Mouse (Mus musculus) CH12.LX (cell line): ENCODE measurements around the gene P4ha2. TPM values are rescaled to one million over a fixed set of nuclear protein-coding genes. Genes with fewer than 3 reads are reported as not detected.

Experiments used
- DNase-seq: peaks from one replicate; pipeline ENCODE4 v3.0.0-alpha.2; 2013; ENCODE audit errors: extremely low read depth
- H3K27ac ChIP-seq: 2 replicates; pipeline ENCODE4 v1.5.1; 2012; ENCODE audit warnings: low read depth, mild to moderate bottlenecking, control low read depth, moderate library complexity; ENCODE audit not compliant: insufficient read depth
- H3K27me3 ChIP-seq: replicated peaks from 2 replicates; pipeline ENCODE3; 2012; ENCODE audit warnings: inconsistent platforms
- H3K36me3 ChIP-seq, 2 experiments: replicated peaks in 1 of 2; 2 replicates each; pipeline versions ENCODE3 to v1.6.1; 2012; ENCODE audit warnings: inconsistent platforms in 1 of 2, low read length in 1 of 2, mild to moderate bottlenecking in 1 of 2, mixed read lengths in 1 of 2, moderate library complexity in 1 of 2; ENCODE audit not compliant: control insufficient read depth in 1 of 2, insufficient read depth in 1 of 2
- H3K4me1 ChIP-seq, 2 experiments: 2 replicates each; pipeline ENCODE4 v1.6.1; 2012; ENCODE audit warnings: inconsistent platforms in 1 of 2, moderate library complexity in 1 of 2; ENCODE audit not compliant: insufficient read depth in 2 of 2, control insufficient read depth in 1 of 2
- H3K4me2 ChIP-seq: 2 replicates; pipeline ENCODE4 v1.6.1; 2012; ENCODE audit warnings: low read depth, mild to moderate bottlenecking, control low read depth; ENCODE audit not compliant: poor library complexity, insufficient read depth, severe bottlenecking
- H3K4me3 ChIP-seq, 3 experiments: fragments of 150-350 bp in 1 of 3; sonication (generic) in 1 of 3; replicated peaks in 1 of 3; 2 replicates each; pipeline versions ENCODE3 to v1.5.1; 2011 to 2012; ENCODE audit warnings: low read depth in 2 of 3, low read length in 2 of 3, mild to moderate bottlenecking in 2 of 3, moderate library complexity in 2 of 3, control low read depth in 1 of 3, improper control_type of control experiment in 1 of 3, inconsistent platforms in 1 of 3, mixed read lengths in 1 of 3; ENCODE audit not compliant: poor library complexity in 1 of 3
- H3K79me2 ChIP-seq: replicated peaks from 2 replicates; pipeline ENCODE4 v1.6.1; 2012; ENCODE audit warnings: mild to moderate bottlenecking, moderate library complexity; ENCODE audit not compliant: control insufficient read depth, poor library complexity, insufficient read depth, severe bottlenecking; ENCODE audit errors: extremely low read depth
- H3K9ac ChIP-seq: 2 replicates; pipeline ENCODE4 v1.6.1; 2012; ENCODE audit warnings: low read depth, mild to moderate bottlenecking, control low read depth, moderate library complexity; ENCODE audit not compliant: insufficient read depth
- H3K9me3 ChIP-seq: replicated peaks from 2 replicates; pipeline ENCODE3; 2012; ENCODE audit warnings: low read length, inconsistent platforms, mixed read lengths
- BHLHE40 ChIP-seq: IDR thresholded peaks from 2 replicates; pipeline ENCODE4 v1.6.1; 2011; ENCODE audit warnings: mild to moderate bottlenecking, low read depth, low read length, improper control_type of control experiment
- CHD1 ChIP-seq: IDR thresholded peaks from 2 replicates; pipeline ENCODE4 v1.6.1; 2012; ENCODE audit warnings: low read depth, low read length, improper control_type of control experiment, inconsistent platforms
- CHD2 ChIP-seq: IDR thresholded peaks from 2 replicates; pipeline ENCODE4 v1.6.1; 2011; ENCODE audit warnings: low read length, improper control_type of control experiment
- ELF1 ChIP-seq: IDR thresholded peaks from 2 replicates; pipeline ENCODE4 v1.6.1; 2014; ENCODE audit warnings: low read depth, mild to moderate bottlenecking, inconsistent platforms, low read length, improper control_type of control experiment
- EP300 ChIP-seq: IDR thresholded peaks from 2 replicates; pipeline ENCODE4 v1.6.1; 2011; ENCODE audit warnings: low read length, improper control_type of control experiment
- ETS1 ChIP-seq: conservative IDR thresholded peaks from 2 replicates; pipeline ENCODE4 v1.6.1; 2012; ENCODE audit warnings: low read depth, mild to moderate bottlenecking, inconsistent platforms, low read length, improper control_type of control experiment, moderate library complexity
- HCFC1 ChIP-seq: IDR thresholded peaks from 2 replicates; pipeline ENCODE4 v1.6.1; 2012; ENCODE audit warnings: low read depth, mild to moderate bottlenecking, inconsistent platforms, low read length, improper control_type of control experiment
- IRF4 ChIP-seq: IDR thresholded peaks from 2 replicates; pipeline ENCODE4 v1.6.1; 2014; ENCODE audit warnings: low read depth, mild to moderate bottlenecking, inconsistent platforms, low read length, improper control_type of control experiment
- JUND ChIP-seq: conservative IDR thresholded peaks from 2 replicates; pipeline ENCODE4 v1.6.1; 2011; ENCODE audit warnings: low read depth, low read length, improper control_type of control experiment
- KAT2A ChIP-seq: IDR thresholded peaks from 2 replicates; pipeline ENCODE4 v1.6.1; 2012; ENCODE audit warnings: low read length, improper control_type of control experiment, inconsistent platforms; ENCODE audit not compliant: insufficient replicate concordance
- MAX ChIP-seq: IDR thresholded peaks from 2 replicates; pipeline ENCODE4 v1.6.1; 2011; ENCODE audit warnings: low read length, improper control_type of control experiment
- MXI1 ChIP-seq: IDR thresholded peaks from 2 replicates; pipeline ENCODE4 v1.6.1; 2011; ENCODE audit warnings: mild to moderate bottlenecking, low read depth, low read length, improper control_type of control experiment
- MYC ChIP-seq: IDR thresholded peaks from 2 replicates; pipeline ENCODE4 v1.6.1; 2011; ENCODE audit warnings: low read depth, mild to moderate bottlenecking, improper control_type of control experiment, low read length
- NELFE ChIP-seq: IDR thresholded peaks from 2 replicates; pipeline ENCODE4 v1.6.1; 2011; ENCODE audit warnings: low read depth, low read length, improper control_type of control experiment
- NRF1 ChIP-seq: IDR thresholded peaks from 2 replicates; pipeline ENCODE4 v1.6.1; 2014; ENCODE audit warnings: low read depth, mild to moderate bottlenecking, inconsistent platforms, low read length, improper control_type of control experiment, moderate library complexity
- POLR2A ChIP-seq: IDR thresholded peaks from 2 replicates; pipeline ENCODE4 v1.6.1; 2011; ENCODE audit warnings: low read depth, mild to moderate bottlenecking, improper control_type of control experiment, low read length
- POLR2AphosphoS2 ChIP-seq: IDR thresholded peaks from 2 replicates; pipeline ENCODE4 v1.6.1; 2011; ENCODE audit warnings: low read depth, low read length, improper control_type of control experiment
- RAD21 ChIP-seq: IDR thresholded peaks from 2 replicates; pipeline ENCODE4 v1.6.1; 2011; ENCODE audit warnings: low read depth, mild to moderate bottlenecking, low read length, improper control_type of control experiment, moderate library complexity
- RCOR1 ChIP-seq: conservative IDR thresholded peaks from 2 replicates; pipeline ENCODE4 v1.6.1; 2012; ENCODE audit warnings: low read depth, mild to moderate bottlenecking, inconsistent platforms, low read length, improper control_type of control experiment
- SMC3 ChIP-seq: IDR thresholded peaks from 2 replicates; pipeline ENCODE4 v1.6.1; 2011; ENCODE audit warnings: low read depth, low read length, improper control_type of control experiment
- UBTF ChIP-seq: IDR thresholded peaks from 2 replicates; pipeline ENCODE4 v1.6.1; 2012; ENCODE audit warnings: low read depth, mild to moderate bottlenecking, inconsistent platforms, low read length, improper control_type of control experiment, moderate library complexity
- USF1 ChIP-seq: IDR thresholded peaks from 2 replicates; pipeline ENCODE4 v1.6.1; 2014; ENCODE audit warnings: low read depth, mild to moderate bottlenecking, inconsistent platforms, low read length, improper control_type of control experiment
- USF2 ChIP-seq: conservative IDR thresholded peaks from 2 replicates; pipeline ENCODE4 v1.6.1; 2011; ENCODE audit warnings: low read depth, low read length, improper control_type of control experiment
- ZC3H11A ChIP-seq: IDR thresholded peaks from 2 replicates; pipeline ENCODE4 v1.6.1; 2012; ENCODE audit warnings: low read depth, mild to moderate bottlenecking, inconsistent platforms, low read length, improper control_type of control experiment
- ZMIZ1 ChIP-seq: IDR thresholded peaks from 2 replicates; pipeline ENCODE4 v1.6.1; 2012; ENCODE audit warnings: low read depth, mild to moderate bottlenecking, inconsistent platforms, low read length, improper control_type of control experiment
- ZNF384 ChIP-seq: IDR thresholded peaks from 2 replicates; pipeline ENCODE4 v1.6.1; 2012; ENCODE audit warnings: low read depth, low read length, improper control_type of control experiment, inconsistent platforms
- dilution Hi-C: fragments of 300-500 bp; cut with MboI; formaldehyde crosslinking; loops from 2 replicates; pipeline ENCODE4 v1.14.3; 2020; ENCODE audit warnings: low sequenced_read_pairs; ENCODE audit not compliant: extremely low pct_unique_long_range_greater_than_20kb, extremely low pct_ligation_motif_present
- in situ Hi-C: fragments of 300-500 bp; cut with MboI; formaldehyde crosslinking; loops from 3 replicates; pipeline ENCODE4 v1.14.3; 2019; ENCODE audit warnings: low sequenced_read_pairs, low pct_ligation_motif_present, low pct_unique_long_range_greater_than_20kb, mixed read lengths
- polyA plus RNA-seq: library from polyadenylated mRNA; unstranded; fragments of >175 nt; gene quantifications from 2 replicates; pipeline ENCODE4 v1.2.1, GENCODE M21; 2012; ENCODE audit warnings: low read depth; ENCODE audit not compliant: insufficient read length
- total RNA-seq, 2 experiments: library from RNA; depleted of rRNA; stranded (reverse); fragments of 300-350 nt in 1 of 2; fragments of >200 nt in 1 of 2; gene quantifications; 2 replicates each; pipeline ENCODE4 v1.2.3; 2012 to 2014

The P4ha2 gene
- total and polyA plus RNA-seq, 3 experiments, result 3.6 to 10.0 (median 7.9) TPM

DNA sequence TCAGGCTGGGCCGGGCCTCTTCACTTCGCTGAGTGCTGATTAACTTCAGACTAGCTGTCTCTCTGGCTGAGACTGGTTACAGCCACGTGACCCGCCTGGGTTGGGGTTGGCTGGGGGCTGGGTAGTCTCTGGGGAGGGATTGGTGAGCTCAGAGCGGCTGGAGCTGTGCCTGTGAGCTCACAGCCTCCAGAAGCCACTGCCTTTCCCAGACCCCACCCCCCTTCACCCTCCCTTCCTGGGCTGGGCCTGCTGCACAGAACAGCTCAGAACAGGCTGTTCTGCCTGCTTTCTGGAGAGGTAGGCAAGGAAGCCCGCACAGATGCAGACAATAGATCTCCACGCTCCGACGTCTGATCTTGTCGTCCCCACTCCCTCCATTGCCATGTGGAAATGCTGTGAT lies 13.0 kb downstream of the P4ha2 start:
- Histone ChIP-seq H3K79me2 (no peaks in the 10 kb centered on the region), H3K27me3 (peaks cover 15% of the 10 kb centered on the region), H3K27ac (no peak overlapping the region), H3K9me3 (no peaks in the 10 kb centered on the region), H3K4me2 (no peak overlapping the region), H3K4me3 (no peak overlapping the region), H3K36me3 (no peaks in the 10 kb centered on the region)
- dilution Hi-C loops (no loop called here), in situ Hi-C loops (no loop called here)
- DNase-seq, result peak; percentile 92
- TF ChIP-seq NELFE (no peak), MYC (no peak), CHD2 (peak; percentile 62), IRF4 (no peak), ETS1 (peak; percentile 59), CHD1 (no peak), NRF1 (no peak), USF1 (peak; percentile 88), MXI1 (no peak), POLR2A (no peak), USF2 (peak; percentile 78), MAX (peak; percentile 69; the same call in 1 of the 2 replicates), BHLHE40 (peak; percentile 78), JUND (no peak)
- TF ChIP-seq, all 38 proteins: peak for 6
- peaks cover 5 to 18% of the 10 kb centered on the region in 2 experiments; a peak in 3 of 4 replicates for H3K4me1 ChIP-seq
- H3K9ac ChIP-seq, result no peak overlapping the region

DNA sequence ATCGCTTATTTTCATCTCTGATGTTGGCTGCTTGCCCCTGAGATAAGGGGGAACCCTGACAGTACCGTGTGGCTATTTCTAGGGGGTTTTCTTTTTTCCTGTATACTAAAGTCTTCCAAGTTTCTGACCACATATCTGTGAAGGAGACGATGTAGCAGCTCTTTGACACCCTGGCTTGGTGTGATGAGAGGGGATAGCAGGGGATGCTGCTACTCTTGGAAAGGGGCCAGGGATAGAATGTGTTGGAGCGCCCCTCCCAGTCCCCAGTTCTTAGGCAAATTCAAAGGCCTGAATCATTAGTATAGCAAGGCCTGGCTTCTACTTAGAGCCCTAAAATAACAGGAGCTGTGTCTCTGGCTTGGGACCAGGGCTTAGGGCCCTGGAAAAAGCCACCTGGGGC lies 13.5 kb downstream of the P4ha2 start:
- Histone ChIP-seq H3K4me1 (peaks cover 5 to 18% of the 10 kb centered on the region in 2 experiments; a peak in 3 of 4 replicates), H3K4me2 (no peak overlapping the region), H3K27me3 (peaks cover 11% of the 10 kb centered on the region), H3K27ac (no peak overlapping the region), H3K79me2 (no peaks in the 10 kb centered on the region), H3K4me3 (no peak overlapping the region), H3K9ac (no peak overlapping the region), H3K36me3 (no peaks in the 10 kb centered on the region), H3K9me3 (no peaks in the 10 kb centered on the region)
- TF ChIP-seq BHLHE40, result no peak
- dilution Hi-C loops (no loop called here), in situ Hi-C loops (no loop called here)
- no peak for DNase-seq

GRCm38 (mm10) chr11:54114746-54115145 lies 14.9 kb downstream of the P4ha2 start:
- no peaks in the 10 kb centered on the region for H3K27me3 ChIP-seq
- no peak overlapping the region for H3K4me2 ChIP-seq
- TF ChIP-seq EP300 (no peak), ZMIZ1 (no peak), SMC3 (no peak), NRF1 (no peak), CHD2 (no peak), ZNF384 (no peak), MYC (no peak), POLR2AphosphoS2 (no peak), ZC3H11A (no peak), UBTF (no peak), MAX (no peak), KAT2A (no peak), POLR2A (no peak), CHD1 (no peak), RAD21 (no peak), RCOR1 (no peak), HCFC1 (no peak), JUND (no peak), ELF1 (no peak)
- in situ Hi-C loops, result no loop called here
- no peak for DNase-seq
- no peaks in the 10 kb centered on the region for H3K9me3 ChIP-seq
- peaks cover 6 to 18% of the 10 kb centered on the region in 2 experiments; a peak in 3 of 4 replicates for H3K4me1 ChIP-seq
- no peak overlapping the region for H3K9ac ChIP-seq
- no peak overlapping the region for H3K4me3 ChIP-seq
- H3K27ac ChIP-seq, result no peak overlapping the region
- dilution Hi-C loops, result no loop called here
- H3K79me2 ChIP-seq, result no peaks in the 10 kb centered on the region
- no peaks in the 10 kb centered on the region for H3K36me3 ChIP-seq
